Mouse (Mus musculus): Measurements from ENCODE around the gene Itga6.

DNA sequence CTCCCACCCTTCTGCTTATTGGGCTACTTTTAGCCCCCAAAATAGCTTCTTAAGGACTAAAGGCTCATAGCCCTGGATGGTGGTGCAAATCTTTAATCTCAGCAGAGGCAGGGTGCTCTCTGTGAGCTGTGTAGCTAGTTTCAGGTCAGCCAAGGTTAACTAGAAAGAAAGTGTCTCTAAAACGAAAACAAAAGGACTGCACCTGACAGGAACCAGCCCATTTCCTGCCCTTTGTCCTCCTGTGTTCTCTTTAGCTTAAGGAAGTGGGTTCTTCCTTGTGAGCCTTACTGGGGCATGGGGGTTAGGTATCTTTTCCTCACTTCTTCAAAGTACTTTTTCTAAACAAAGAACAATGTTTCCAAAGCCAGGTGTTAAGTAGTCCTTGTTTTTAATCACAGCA is 121.1 kb downstream of the Itga6 start:
- TF ChIP-seq CTCF (IDR thresholded peaks at IDR 0.05 in 2 of 3, conservative IDR thresholded peaks at IDR 0.05 in 1 of 3; ENCODE audit: control insufficient read depth in 1 of 3, insufficient read depth in 1 of 3, low read depth in 2 of 3, low read length in 3 of 3, poor library complexity in 1 of 3, severe bottlenecking in 1 of 3) (no peak), TCF12 (IDR thresholded peaks at IDR 0.05; ENCODE audit: low read depth, low read length) (no peak), MEF2A (IDR thresholded peaks at IDR 0.05; ENCODE audit: extremely low read depth, insufficient replicate concordance, low read depth, low read length, poor library complexity, severe bottlenecking) (no peak), MAX (IDR thresholded peaks at IDR 0.05; ENCODE audit: low read length) (no peak), ZC3H11A (IDR thresholded peaks at IDR 0.05; ENCODE audit: low read depth, low read length) (no peak), ELF1 (IDR thresholded peaks at IDR 0.05; ENCODE audit: low read depth, low read length) (no peak), SIN3A (IDR thresholded peaks at IDR 0.05; ENCODE audit: low read length) (no peak), JUND (IDR thresholded peaks at IDR 0.05; ENCODE audit: low read depth, low read length) (no peak), NRF1 (IDR thresholded peaks at IDR 0.05; ENCODE audit: insufficient read depth, low read depth, low read length, poor library complexity, severe bottlenecking) (no peak), GABPA (IDR thresholded peaks at IDR 0.05; ENCODE audit: low read depth, low read length) (no peak), ZMIZ1 (IDR thresholded peaks at IDR 0.05; ENCODE audit: low read depth, low read length) (no peak), RCOR1 (IDR thresholded peaks at IDR 0.05; ENCODE audit: low read depth, low read length) (no peak), HCFC1 (IDR thresholded peaks at IDR 0.05; ENCODE audit: low read depth, low read length) (no peak)
